Mouse (Mus musculus) cerebellum, adult 8-10 months (tissue): ENCODE data around the gene Reep6.
"Not testable (repeated sequence)": the region's sequence is repeated elsewhere in the genome, so short reads cannot be mapped to it uniquely, and the experiment has no call there.

Experiments
- DNase-seq: peaks from one replicate; pipeline ENCODE4 v3.0.0; 2022

Gene Reep6

DNA sequence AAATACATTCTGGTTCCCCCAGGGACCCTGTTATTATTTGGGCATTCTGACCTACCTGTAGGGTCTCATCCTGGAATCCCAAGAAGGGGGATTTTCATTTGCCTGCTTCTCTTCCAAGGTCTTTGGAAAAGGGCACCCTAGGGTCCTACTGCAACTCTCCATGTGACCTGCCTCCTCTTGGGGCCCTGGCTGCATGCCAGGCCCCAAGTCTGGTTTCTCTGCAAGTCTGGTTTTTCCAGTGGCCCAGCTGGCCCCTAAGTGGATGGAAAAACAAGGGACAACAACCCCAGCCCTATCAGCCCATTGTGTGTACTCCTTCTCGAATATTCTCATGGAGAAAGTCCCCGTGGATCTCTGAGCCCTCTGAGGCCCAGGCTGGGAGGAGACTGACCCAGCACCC lies 1.1 kb downstream of the Reep6 start:
- DNase-seq: no peak

DNA sequence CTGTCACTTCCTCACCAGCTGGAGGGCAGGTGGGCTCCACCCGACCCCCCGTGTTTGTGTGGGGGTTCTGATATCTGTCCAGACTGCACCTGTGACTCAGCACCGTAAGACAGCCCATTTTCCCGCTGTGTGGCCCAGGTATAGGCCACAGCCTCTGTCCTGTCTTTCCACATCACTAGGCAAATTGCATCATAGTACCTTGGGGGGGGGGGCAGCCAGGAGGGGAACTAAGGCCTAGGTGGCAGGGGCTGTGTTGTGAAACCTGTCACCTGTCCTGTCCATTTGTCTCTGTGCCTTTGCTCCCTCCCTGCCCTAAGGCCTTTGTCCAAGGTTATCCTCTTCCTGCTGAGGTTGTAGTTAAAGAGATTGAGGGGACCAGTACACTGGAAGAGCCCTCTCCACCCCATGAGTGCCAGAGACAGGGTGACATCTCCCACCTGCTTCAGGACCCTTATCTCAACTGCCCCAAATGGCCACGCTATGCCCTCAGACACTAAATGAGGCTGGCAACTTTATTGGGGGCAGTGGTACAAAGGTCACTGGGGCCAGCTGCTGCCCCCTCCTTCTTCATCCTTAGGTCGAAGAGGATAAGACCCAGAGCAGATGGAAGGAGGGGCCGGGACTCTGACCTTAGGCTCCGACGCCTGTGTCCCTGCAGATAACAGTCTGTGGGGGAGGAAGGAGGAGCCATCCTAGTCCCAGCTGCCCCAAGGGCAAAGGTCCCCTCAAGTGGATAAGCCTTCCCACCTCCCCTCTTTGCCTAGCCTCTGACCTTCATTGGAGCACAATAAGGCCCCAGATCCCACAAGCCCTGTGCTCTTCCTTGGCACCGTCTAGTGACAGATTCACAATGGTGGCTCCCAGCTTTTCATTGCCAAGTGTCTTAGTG lies 2.1 kb downstream of the Reep6 start:
- peak; percentile 61 for DNase-seq

DNA sequence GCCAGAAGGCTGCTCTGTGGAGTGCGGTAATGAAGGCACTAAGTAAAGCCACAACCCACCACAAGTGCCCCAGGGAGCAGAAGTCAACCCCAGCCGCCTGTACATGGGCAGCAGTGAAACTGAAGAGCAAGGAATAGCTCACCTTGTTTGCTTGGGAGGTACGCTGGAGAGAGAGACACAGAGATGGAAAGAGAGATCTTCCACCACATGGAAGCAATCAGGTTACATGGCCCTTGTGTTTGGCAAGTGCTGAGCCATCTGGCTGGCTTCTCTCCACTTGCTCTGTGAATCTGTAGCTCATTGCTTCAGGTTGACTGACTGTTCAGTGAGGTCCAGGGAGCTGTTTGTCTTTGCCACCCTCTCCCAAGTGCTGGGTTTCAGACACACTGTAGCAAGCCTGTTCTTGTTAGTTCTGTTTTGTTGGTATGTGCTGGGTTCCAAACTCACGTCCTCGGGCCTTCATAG lies 2.8 kb downstream of the Reep6 start:
- no peak for DNase-seq

DNA sequence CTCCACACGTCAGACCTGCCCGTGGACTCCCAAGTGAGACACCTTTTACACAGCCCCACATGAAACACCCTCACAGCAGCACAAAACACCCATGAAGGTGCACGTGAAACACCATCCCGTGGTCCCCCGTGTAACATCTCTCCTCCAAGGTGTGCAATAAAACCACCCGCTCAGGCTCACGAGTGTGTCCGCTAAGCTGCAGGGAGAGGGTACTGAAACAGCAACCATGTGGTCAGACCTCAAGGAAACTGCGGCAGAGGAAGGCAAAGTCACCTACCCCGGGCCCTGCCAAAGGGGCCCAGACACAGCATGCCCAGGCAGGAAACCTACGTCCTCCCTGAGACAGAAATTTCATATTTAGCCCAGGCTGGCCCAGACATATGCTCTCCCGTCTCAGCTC lies 6.5 kb downstream of the Reep6 start:
- DNase-seq: no peak

DNA sequence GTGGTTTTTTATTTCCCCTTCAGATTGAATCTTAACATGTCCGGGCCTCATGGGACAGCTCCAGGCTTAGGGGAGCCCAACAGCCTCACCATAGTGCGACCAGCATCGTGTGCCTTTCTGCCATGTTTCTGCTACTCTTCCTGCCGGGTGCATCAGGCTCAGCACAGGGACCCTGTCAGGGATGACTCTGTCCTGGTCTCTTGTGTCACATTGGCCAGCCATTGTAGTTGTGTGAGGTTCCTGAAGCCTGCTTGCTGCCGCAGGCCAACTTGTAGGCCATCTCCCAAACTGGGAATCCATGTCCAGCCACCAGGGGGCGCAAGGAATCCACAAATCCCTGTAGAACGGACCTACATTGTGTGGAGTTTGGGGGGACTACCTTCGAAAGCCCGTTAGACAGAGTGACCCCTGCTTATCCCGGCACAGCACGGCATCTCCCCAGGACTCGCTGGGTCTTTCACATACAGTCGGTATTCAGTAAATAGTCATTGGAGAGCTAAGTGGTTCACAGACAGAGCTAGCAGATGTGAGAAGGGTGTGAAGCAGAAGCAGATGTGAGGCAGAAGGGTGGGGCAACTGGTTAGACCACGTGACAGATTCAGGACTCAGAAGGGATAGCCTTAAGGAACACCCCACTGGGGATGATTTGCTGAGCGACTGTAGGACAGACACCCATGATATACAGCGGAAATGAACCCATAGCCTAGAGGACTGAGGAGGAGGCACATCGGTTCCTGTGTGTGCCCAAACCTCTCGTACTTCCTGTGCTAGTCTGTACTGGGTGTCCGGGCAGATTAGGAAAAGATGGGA lies 10.4 kb downstream of the Reep6 start:
- peak; percentile 87 for DNase-seq

DNA sequence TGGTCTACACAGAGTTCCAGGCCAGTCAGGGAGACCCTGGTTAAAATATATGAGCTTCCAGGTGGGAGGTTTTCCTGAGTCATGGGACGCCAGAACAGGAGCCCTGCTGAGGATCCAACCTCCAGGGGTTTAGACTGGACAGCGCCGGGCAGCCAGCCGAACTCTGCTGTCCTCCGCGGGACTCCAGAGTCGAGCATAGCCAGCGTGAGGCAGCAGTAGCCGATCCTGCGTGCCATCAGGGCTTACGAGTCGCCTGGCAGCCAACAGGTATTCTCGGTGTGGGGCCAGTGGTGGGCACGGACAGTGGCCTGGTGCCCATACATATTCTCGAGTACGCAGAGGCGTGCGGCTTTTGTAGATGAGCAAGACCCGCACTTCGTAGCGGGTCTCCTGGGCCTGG lies 11.3 kb downstream of the Reep6 start:
- DNase-seq: no peak

DNA sequence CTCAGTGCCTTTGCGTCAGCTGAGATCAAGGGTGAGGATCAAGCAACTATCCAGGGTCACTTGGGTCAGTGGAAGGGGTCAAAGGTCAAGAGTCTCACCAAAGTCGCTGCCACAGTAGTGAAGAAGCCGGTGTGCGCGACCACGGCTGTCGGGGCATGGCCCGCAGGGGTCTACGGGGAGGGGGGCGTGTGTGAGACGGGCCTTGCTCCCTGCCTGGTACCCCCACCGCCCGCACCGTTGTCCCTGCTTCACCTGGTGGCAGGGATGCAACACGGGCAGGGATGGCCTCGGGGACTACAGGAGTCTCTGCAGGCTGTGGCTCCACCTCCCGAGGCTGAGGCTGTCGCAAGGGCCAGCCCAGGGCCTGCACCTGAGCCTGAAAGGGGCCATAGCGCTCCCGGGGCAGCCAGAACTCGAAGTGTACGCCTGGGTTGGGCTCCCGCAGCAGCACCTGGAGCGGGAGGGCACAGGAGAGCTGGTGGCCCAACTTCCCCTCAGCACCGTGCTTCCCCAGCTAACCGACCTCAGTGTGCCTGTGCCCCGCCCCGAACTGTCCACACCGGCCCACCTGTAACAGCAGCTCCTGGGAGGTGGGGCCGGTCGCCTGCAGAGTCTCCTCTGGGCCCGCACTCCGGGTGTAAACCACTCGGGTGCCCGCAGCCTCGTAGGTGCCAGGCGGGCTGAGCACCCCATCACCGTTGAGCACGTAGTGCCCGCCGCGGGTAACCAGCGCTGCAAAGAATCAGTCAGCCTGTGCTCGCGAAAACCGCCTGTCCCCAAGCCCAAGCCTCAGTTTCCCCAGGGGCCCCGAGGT lies 11.9 kb downstream of the Reep6 start:
- DNase-seq: no peak

DNA sequence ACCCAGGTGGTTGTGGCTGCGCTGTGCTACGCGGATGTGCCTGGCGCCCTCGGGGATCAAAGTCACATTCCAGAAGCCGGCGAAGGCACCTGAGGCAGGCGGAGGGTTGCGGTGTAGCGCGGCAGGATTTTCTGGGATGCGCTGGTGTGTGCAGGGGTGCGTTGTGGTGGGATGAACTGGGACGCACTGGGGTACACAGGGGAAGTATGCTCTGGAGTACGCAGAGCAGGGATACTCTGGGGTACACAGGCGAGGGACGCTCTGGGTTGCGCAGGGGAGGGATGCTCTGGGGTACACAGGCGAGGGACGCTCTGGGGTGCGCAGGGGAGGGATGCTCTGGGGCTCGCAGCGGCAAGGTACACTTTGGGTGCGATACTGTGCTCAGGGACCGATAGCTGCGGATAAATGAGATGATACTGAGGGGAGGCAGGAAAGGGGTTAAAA lies 12.6 kb downstream of the Reep6 start:
- no peak for DNase-seq

DNA sequence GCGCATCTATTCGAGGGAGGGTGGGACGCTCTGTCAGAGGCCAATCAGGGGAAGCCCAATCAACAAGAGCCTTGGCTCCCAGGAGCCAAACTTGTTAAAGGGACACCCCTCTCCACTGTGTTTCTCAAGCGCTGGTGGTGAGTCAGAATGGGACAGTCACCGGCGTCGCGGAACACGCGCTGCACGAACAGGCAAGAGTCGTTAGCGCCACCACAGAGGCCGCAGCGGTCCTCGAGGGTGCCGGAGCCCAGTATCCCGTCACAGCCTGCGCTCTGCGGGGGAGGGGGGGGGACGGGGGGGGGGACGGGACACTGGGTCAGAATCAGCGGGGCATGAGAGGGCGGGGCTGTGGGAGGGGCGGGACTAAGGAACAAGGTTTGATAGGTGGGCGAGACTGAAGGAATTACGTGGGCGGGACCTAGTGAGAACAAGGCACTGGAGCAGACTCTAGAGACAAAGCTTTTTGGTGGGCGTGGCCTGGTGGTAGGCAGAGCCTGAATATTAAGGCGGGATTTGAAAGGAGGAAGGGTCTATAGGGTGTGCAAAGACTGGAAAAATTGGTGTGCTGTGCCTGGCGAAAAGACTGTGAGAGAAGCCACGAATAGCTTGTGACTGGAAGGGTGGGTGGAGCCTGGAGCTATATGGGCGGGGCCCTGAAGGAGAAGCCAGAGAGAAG lies 13.1 kb downstream of the Reep6 start:
- no peak for DNase-seq

DNA sequence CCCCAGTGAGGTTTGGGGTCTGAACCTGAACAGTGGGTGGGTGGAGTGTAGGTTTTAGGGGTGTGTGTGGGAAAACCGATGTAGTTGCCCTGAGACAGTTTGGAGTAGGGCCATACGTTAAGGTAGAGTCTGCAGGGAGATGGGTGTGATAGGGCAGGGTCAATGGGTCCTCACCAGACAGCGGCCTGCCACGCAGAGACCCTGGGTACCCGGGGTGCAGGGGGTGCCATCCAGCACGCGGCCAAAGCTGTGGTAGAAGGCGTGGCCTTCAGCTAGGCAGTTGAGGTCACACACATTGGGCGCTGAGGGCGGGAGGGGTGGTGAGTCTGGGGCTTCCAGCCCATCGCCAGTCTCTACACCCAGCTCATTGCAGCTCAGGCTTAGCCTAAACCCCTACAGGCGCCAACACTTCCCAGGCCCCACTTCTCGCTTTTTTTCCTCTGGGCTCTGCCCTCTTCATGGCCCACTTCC lies 13.7 kb downstream of the Reep6 start:
- DNase-seq: no peak

DNA sequence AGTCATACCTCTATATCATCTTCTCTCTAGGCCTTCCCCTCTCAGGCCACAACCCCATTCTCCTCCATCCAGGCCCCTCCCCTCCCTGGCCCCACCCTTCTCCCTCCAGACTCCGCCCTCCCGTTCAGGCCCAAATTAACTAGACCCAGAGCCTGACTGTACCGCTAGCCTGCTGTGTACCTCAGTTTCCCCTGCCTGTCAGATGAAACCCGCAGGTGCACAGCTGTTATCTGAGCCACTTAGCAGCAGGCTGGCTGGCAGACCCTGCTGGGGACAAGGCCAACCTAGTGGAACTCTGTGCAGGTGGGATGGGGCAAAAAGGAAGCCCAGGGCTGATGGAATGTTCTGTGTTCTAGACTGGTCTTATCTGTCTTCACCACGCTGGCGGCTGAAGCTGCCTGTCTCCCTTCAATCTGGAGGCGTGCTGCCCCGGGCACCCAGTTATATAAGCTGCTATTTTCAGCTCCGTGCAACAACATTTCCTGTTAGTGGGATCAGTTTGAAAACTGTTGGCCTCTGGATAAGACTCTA lies 14.4 kb downstream of the Reep6 start:
- no peak for DNase-seq

DNA sequence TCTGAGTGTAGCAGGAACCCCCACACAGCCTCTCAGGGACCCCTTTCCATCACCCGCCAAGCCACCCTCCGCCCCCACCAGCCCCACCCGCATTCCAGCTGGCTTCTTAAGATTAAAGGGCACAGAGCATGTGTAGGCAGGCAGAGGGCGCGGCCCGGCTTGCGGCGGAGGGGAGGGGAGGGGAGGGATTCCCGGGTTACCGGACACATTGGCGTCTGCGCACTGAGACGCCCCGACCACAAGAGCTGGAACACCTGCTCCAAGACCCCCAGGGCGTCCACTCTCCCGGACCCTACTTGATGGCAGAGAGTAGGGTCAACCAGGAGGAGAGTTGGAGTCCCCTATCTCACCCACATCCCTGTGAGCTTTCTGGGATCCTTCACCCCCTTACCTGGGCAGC lies 15.4 kb downstream of the Reep6 start:
- no peak for DNase-seq

DNA sequence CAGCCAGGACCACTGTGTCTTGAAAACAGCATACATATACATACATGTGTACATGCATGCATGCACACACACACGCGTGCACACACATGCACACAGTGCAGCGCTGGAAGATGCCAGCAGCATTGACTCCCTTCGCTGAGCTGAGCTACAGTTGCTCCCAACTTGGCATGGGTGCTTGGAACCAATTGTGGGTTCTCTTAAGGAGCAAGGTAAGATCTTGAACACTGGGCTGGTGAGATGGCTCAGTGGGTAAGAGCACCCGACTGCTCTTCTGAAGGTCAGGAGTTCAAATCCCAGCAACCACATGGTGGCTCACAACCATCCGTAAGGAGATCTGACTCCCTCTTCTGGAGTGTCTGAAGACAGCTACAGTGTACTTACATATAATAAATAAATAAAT lies 16.2 kb downstream of the Reep6 start:
- DNase-seq: not testable (repeated sequence)

DNA sequence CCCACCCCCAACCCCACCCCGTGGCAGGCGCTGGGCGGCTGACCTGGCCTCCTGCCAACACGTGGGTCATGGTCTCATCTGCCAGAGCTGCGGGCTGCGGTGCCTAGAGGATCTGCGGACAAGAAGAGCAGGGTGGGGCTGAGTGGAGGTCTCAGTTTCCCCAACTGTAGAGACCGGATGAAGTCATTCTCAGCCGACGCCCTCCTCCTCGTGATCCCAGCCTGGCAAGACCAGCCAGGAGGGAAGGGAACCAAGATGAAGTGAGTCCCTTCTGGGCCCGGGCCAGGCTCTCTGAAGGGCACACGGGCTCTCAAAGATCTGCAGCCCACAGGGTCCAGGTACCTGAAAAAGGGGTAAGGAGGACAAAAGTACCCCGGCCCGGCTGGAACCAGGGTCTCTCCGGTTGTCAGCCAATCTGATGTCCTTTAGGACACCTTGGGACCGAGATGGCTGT lies 17.8 kb downstream of the Reep6 start:
- DNase-seq: no peak

DNA sequence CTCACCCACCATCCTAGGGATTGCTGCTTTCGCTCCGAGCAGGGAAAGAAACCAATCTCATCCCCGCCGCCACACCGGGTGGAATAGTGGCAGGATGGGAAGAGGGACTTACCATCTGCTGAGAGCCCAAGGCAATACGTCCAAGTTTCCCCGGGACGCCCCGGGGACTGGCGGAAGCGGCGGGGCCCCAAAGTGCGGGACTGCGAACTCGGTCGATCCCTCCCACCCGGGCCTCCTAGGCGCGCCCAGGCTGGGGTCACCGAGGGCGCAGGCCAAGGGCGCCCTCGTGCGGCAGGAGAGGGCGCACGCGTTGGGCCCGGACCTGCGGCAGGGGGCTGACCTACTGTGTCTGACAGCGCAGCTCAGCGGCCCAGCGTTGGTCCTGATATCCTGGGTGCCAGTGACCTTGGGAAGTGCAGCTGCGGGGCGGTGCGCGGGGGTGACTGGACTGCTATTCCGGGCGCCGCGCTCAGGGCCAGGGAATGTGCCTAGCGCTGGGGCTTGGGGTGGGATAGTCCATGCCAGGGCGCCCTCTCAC lies 18.6 kb downstream of the Reep6 start, which contains the start of gene Adamtsl5:
Adamtsl5 (minus strand) TSS at position 169 of the 538 bp plus-strand sequence.
- DNase-seq: no peak

DNA sequence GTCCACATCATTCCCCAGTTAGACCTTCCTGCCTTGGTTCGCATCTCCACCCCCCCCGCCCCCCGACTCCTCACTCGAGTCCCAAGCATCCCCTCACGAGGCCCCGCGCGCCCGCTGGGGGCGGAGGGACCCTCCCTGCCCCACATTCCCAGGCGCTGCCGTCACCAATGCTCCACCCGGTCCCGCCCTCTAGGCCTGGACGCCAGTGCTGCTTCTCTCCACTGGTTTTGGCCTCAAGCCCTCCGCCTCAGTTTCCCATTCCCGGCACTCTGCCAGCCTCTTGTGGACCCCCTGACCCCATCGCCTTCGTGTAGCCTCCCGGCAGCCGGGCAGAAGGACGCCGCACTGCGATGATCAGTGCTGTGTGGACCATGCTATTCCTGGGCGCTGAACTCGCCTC lies 19.2 kb downstream of the Reep6 start:
- no peak for DNase-seq

DNA sequence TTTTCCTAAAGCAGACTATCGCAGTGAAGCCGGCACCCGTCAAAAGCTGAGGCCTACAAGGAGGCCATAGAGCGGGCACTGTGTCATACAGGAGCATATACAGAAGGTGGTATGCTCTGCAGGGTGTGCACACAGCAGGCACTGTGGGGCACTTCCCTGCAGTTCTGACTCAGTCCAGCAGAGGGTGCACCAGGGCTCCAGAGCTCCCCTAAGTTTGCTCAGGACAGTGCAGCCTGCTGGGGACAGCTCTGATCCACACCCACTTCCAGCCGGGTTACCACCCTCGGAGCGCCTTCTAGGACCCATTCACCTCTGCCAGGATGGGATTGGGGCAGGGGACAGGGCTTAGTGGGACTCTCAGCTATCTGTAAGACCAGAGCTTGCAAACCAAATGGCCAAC lies 20.5 kb downstream of the Reep6 start:
- peak; percentile 90 for DNase-seq

DNA sequence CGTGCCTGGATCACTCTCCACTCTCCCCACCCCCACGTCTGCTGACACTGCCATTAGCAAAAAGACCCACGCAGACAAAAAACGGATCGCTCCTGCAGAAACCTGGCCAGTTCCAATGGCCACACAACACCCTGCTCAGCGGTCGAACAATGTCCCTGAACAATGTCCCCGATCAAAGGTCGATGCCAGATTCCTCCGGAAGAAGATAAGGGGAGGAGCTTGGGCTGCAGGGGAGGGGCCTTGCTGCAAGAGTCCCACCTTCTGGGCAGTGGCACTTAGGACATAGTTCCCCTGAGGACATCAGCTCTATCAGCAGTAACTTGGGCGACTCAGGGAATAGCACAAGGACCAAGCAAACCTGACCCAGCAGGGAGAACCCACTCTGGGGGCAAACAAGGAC lies 22.1 kb downstream of the Reep6 start:
- DNase-seq: no peak

DNA sequence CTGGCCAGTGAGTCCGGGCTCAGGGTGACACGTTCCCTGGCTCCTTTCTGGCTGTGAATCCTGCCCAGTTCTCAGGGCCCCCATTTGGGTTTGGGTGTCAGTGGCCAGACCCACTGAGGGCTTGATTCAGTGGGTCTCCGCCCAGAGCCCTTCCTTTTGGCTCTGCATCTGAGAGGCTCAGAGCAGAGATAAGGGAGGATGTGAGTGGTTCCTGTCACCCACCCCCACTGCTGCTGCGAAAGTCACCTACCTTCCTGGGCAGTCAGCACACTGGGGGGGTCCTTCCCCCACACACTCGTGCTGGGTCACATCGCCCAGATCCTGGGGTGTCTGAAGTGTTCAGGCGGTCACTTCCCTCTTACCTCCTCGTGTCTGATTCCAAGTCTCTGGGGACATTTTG lies 23.0 kb downstream of the Reep6 start:
- no peak for DNase-seq

DNA sequence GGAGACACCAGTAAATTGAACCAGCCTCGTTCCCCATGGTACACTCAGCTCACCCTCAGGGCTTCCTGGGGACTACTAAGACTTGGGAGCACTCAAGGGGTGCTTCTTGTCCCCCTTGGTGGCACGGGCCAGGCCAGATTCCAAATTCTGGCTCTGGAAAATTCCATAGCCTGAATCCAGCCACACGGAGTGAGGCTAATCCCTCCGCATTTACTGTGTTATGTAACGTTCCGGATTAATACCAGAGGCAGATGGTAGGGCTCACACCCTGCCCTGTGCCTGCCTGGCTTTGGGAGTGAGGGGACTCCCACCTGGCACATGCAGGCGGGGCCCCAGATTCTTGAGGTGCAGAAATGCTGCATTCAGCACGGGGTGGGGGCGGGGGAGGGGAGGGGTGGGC lies 25.7 kb downstream of the Reep6 start:
- DNase-seq: peak; percentile 76

DNA sequence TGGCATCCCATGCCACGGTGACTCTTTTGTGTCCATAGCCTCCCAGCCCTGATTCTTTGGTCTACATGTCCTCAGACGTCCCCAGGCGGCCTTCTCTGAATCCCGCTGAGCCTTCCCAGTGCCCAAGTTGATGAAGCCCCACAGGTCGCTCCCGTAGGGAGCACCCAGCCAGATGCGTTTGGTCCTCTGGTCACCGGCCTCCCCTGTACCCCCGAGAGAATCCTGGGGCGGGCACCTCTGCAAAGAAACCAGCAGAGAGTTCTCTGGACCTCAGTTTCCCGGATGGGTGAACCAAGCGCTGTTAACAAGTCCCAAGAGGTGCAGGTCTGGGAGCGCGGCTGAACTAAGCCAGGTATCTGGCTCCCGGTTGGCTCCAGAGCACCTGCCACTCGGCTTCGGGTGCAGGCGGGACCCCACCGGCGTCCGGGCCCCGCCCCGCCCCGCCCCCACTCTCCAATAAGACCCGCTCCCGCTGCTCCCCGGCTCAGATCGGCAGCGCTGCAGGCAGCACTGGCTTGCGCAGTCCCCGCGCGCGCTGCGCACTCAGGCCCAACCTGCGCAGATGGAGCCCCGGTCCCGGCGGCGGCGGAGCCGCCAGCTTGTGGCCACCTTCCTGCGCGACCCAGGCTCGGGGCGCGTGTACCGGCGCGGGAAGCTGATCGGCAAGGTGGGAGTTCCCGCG lies 26.4 kb downstream of the Reep6 start, which contains the start of gene Plk5:
Plk5 (plus strand) TSS at position 459 of the 682 bp plus-strand sequence.
- peak; percentile 72 for DNase-seq
